Mouse (Mus musculus): ENCODE data around the gene Nppc. TPM values are rescaled to one million over a fixed set of nuclear protein-coding genes. Genes with fewer than 3 reads are reported as not detected.
A peak's percentile ranks its signal among the peaks of the same experiment; 100 is the strongest.

Nppc gene
- polyA plus RNA-seq, 1 experiment, result not detected

DNA sequence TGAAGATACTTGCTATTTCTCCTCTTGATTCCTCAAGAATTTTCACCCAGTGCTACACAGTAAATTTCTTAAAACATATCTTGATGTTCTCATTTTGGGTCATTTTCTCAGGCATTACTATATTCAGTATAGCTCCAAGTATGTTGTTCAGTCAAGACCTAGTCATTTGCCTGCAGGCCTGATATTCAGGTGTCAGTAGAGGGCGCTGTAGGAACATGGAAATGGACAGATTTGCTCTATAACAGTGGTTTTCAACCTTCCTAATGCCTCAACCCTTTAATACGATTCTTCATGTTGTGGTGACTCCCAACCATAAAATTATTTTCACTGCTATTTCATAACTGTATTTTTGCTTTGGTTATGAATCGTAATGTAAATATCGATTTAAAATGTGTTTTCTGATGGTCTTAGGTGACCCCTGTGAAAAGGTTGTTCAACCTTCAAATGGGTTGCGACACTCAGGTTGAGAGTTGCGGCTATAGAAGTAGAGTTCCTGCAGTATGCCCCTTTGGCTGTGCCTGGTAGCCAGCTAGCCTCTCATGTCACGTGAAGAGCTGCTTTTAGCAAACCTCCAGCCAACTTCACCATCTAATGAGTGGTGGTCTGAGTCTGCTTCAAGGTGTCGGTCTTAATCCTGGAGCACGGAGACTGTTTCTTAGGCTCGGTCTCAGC, 51.8 kb downstream of the Nppc start:
- TF ChIP-seq EP300 (IDR thresholded peaks at IDR 0.05; ENCODE audit: insufficient read depth, low read depth, low read length) (no peak), POLR2A (IDR thresholded peaks at IDR 0.05; ENCODE audit: insufficient read depth, low read length) (no peak), CTCF (IDR thresholded peaks at IDR 0.05; ENCODE audit: low read depth, low read length) (peak; percentile 44)
- Histone ChIP-seq H3K27me3 (ENCODE audit: control insufficient read depth, insufficient read depth, low read length, poor library complexity, severe bottlenecking) (no peaks in the 10 kb centered on the region), H3K36me3 (ENCODE audit: control insufficient read depth, insufficient read depth, low read length, poor library complexity, severe bottlenecking) (no peaks in the 10 kb centered on the region), H3K9me3 (replicated peaks; ENCODE audit: control insufficient read depth, insufficient read depth, low read length, poor library complexity, severe bottlenecking) (no peaks in the 10 kb centered on the region), H3K9ac (ENCODE audit: low read depth, poor library complexity, severe bottlenecking) (no peak overlapping the region), H3K27ac (ENCODE audit: insufficient read depth, low read length) (no peak overlapping the region), H3K4me1 (ENCODE audit: control insufficient read depth, insufficient read depth, low read length) (no peaks in the 10 kb centered on the region), H3K4me3 (ENCODE audit: low read depth, low read length) (no peak overlapping the region)

Other genes with a start within 250 kb of the Nppc start
- not detected in 2 replicates for gene Nmur1, start 244.3 kb downstream of the Nppc start, polyA plus RNA-seq (2011; ENCODE audit: insufficient read depth, insufficient read length, low read depth, missing spikeins)
- not detected in 2 replicates for gene Tex44, start 244.2 kb downstream of the Nppc start, polyA plus RNA-seq (2011; ENCODE audit: insufficient read depth, insufficient read length, low read depth, missing spikeins)
- gene Ptma, start 143.8 kb downstream of the Nppc start, polyA plus RNA-seq (2011; ENCODE audit: insufficient read depth, insufficient read length, low read depth, missing spikeins), result 3,893 and 3,930 TPM in 2 replicates
- 23.5 and 30.1 TPM in 2 replicates for gene Pde6d, start 87.9 kb downstream of the Nppc start, polyA plus RNA-seq (2011; ENCODE audit: insufficient read depth, insufficient read length, low read depth, missing spikeins)
- 31.7 and 36.2 TPM in 2 replicates for gene Cops7b, start 87.7 kb downstream of the Nppc start, polyA plus RNA-seq (2011; ENCODE audit: insufficient read depth, insufficient read length, low read depth, missing spikeins)
- gene Dis3l2, start 33.2 kb upstream of the Nppc start, polyA plus RNA-seq (2011; ENCODE audit: insufficient read depth, insufficient read length, low read depth, missing spikeins), result 19.6 and 21.0 TPM in 2 replicates